Mouse (Mus musculus) urinary bladder, adult 18-20 months (tissue): ENCODE results near the gene Zp3.

Experiments used
- DNase-seq, 2 experiments: peaks; one replicate each; pipeline ENCODE4 v3.0.0; 2022; ENCODE audit warnings: low spot score in 2 of 2, mixed read lengths in 2 of 2

Gene Zp3

DNA sequence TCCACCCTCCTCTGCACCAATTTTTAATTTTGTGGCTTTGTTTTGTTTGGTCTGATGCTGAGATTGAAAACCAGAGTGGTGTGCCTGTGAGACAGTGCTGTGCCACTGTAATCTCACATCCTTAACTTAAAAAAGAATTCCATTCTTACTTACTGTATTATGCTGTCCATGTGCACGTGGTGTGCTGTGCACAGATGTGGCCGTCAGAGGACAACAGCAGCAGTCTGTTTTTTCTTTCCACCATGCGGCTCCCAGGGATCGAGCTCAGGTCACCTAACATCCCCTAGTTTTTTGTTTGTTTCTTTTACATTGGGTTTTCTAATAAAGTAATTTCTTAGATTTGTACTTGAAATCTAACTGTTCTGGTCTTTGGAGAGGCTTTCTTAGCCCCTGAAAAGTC is 24.6 kb downstream of the Zp3 start:
- DNase-seq = no peak

DNA sequence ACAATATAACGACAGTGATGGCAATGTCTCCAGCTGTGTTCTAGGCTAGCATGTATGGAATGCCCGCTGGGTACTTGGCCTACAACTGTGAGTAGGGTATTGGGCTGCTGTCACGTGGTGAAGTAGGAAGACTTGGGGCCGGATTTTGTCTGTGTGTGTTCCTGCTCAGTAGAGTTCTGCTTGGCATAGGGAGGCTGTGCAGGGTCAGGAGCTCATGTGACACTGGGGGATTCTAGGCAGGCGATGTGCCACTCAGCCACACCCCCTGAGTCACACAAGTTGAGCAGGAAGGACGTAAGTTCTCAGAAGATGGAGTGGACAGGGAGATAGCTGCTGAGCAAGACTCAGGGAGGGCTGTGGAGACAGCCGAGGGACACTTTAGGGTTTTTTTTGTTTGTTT is 27.8 kb downstream of the Zp3 start:
- DNase-seq = no peak

DNA sequence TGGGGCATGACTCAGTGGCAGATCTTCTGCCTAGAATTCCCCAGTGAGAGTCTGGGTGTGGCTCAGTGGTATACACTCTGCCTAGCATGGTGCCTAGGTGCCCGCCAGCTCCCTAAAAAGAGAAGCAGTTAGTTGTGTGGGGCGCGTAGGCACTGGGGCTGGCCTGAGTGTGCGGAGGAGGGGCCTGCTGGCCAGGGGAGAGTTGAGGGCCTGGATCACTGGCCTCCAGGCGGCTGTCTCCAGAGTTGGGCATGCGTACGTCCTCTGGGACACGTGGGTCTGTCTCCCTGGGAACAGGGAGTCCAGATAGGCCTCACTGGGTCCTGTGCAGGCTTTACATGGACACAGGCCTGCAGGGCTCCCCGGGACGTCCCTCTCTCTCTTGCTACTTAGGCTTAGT is 35.0 kb downstream of the Zp3 start:
- DNase-seq = no peak

DNA sequence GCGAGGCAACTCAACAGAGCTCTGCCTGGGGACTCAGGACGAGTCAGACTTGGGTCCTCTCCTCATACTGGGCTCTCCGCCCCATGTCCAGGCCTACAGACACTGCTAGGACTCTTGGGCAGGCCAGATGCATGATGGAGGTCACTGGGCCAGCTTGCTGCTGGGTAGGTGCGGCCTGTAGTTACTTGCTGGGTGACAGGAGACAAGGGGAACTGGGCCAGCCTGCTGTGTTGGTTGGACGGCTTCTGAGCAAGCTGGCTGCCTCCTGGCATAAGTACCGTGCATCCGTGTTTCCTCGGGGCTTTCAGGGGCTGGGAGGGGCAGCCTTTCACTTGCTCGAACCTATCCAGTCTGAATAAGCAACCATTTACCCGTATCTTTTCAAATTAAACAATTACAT is 35.7 kb downstream of the Zp3 start:
- peak; percentile 66 to 77 for DNase-seq

DNA sequence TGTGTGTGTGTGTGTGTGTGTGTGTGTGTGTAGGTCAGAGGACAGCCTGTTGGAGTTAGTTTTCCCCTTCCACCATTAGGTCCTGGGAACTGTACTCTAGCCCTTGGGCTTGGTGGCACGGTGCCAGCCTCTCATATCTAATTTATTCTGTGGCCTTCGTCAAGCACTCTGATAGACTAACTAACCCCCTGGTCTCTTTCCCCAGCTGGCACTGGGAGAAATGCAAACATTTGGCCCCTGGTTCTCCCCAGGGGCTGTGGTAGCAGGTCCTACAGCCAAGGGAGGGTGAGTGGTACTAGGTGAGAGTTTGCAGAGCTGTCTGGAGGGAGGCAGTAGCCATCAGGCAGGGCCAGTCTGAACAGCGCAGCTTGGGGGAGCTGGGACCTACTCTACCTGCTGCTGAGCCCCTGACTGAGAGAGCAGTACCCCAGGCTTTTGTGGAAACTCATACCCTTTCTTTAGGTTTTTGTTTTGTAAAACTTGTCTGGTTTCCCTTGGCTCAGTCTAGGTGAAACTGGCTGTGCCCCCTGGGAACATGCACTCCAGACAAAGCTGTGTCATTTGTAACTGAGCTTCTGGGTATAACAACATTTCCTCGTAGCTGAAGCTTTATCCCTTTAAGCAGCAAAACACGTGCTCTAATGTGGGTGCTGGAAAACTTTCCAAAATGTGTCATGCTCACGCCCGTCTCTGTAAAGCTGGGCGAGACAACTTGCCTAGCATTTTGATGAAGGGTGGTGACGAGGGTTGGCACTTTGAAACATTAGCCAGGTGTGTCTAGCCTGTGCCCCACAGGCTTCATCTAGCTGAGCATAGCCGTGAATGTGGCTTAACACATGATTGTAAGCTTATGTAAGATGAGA is 36.3 kb downstream of the Zp3 start:
- no peak for DNase-seq

- no peak for DNase-seq
Observed at GRCm38 (mm10) chr5:136017262-136017661, 37.4 kb downstream of the Zp3 start.

DNA sequence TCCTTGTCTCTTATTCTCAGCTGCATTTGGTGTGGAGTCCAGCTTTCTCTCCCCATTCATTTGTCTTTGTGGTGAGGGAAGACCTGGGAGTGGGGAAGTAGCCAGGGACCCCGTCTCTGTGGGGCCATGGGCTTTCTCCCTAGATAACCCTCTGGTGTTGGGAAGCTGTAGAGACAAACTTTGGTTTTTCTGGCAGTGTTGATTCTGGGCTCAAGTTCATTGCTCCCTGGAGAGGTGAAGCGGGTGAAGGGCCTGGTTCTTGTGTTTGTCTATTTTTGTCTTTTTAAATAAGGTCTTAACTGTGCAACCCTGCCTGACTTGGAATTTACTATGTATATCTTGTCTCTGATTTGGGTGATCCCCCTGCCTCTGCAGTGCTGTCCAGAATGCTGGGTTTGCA is 38.8 kb downstream of the Zp3 start:
- DNase-seq = no peak

DNA sequence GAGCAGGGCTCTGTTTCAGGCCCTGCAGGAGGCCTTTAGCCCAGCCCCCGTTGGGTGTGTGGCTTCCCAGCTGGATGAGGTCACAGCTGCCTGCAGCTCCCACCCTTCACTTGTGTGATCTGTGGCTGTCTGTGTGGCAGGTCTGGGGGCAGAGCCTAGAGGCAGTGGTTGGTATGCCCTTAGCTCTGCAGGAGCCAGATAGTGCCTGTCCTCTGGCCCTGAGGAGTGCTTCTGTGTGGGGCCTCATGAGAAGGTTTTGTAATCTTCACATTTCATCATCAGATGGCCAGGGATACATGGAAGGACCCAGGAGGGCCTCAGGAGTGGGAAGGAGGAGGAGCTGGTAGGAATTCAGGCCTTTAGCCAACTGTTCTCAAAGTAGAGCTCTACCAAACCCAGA is 40.0 kb downstream of the Zp3 start:
- DNase-seq = no peak

DNA sequence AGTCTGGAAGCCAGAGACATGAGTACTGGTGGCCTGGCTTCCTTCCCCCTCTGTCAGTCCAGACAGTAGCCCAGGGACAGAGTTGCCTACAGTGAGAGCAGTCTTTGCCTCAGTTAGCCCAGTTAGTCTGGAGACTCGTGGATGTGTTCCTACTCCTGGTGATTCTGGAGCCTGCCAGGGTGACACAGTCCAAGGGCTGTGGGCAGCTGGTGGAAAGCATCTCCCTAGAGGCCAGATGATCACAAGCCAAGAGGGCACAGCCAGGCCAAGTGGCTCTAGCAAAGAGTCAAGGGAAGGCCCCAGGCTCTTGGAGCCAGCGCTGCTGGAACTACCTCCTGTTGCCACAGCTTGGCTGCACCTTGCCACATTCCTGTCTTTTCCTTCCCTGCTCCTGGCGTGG is 45.8 kb downstream of the Zp3 start:
- DNase-seq = no peak

GRCm38 (mm10) chr5:136026859-136027258 is 47.0 kb downstream of the Zp3 start:
- DNase-seq = no peak

DNA sequence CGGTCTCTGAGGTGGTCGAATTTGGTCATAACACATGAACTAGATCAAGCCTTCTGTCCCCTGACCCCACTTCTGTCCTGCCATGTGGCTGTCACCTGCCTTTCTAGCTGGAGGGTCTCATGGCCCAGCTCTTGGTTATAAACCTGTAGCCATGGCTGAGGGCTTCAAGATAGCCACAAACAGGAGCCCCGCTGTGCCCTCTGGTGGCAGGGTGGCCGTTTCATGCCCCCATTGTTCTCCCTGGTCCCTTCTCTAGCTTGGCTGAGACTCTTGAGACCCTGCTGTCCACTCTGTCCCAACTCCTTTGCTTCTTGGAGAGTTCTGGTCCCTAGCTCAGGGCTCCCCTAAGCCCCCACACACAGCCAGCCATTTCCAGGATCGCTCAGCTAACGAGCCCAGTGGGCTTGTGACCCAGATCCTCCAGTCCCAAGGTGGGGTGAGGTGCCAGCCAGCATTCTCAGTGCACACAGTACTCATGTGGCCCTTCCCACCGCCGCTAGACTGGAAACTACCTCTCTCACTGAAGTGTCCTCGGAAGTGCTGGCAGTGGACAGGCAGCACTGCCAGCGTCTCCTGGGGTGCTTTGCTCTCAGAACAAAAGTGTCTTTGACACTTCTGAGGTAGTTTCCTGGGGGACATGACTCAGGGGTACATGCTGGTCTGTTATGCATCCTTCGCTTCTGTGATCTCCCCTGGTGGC is 47.9 kb downstream of the Zp3 start:
- no peak for DNase-seq

DNA sequence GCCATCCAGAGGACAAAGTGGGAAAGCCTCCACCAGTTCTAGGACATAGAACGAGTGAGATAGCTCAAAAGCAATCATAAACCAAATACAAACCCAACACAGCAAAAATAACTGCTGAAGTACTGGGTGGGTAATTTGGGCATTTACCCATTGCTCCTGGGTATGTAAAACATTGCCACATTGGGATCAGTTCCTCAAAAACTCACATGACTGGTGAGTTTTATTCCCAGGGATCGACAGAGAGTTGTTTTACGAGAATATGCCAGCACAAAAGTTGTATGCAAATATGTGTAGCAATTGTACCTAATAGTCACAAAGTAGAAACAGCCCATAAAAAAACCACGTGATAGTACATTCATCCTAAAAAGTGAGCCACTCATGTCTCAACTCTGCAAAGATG is 55.0 kb downstream of the Zp3 start:
- DNase-seq = no peak

DNA sequence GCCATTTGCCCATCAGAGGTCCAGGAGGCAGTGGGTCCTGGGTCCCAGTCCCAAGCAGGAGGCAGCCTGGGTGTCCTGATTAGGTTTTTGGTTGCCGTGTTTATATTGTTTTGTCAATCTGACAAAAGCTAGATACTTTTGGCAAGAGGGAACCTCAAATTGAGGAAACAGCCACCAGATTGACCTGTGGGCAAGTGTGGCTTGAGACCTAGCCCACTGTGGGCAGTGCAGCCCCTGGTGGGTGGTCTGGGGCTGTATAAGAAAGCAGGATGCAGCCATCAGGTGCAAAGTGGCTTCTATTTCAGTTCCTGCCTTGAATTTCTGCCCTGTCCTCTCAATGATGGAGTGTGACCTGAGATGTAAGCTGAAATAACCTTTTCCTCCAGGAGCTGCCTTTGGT is 55.4 kb downstream of the Zp3 start:
- no peak for DNase-seq

DNA sequence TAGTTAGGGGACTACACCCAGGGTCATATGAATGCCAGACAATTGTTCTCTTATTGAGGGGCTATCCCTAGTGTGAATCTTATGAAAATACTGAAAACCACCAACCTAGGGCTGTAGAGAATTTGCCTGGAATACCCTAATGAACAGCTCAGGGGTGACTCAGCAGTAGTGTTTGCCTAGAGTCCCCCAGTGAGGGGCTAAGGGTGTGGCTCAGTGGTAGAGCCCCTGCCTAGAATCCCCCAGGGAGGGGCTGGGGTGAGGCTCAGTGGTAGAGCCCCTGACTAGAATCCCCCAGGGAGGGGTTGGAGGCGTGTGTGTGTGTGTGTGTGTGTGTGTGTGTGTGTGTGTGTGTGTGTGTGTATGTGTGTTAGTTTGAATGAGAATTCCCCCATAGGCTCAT is 56.8 kb downstream of the Zp3 start:
- DNase-seq = no peak
